Mouse (Mus musculus) lung, adult 2 months (tissue): ENCODE data around the gene Zfp952. TPM values are rescaled to one million over a fixed set of nuclear protein-coding genes. Genes with fewer than 3 reads are reported as not detected.
"Not testable (repeated sequence)": the region's sequence is repeated elsewhere in the genome, so short reads cannot be mapped to it uniquely, and the experiment has no call there.

Source experiments
- DNase-seq: peaks from one replicate; pipeline ENCODE4 v3.0.0; 2022
- H3K4me1 ChIP-seq: fragments of 200-500 bp; 2 replicates; pipeline ENCODE4 v1.6.1; 2011; ENCODE audit warnings: low read length; ENCODE audit not compliant: control insufficient read depth, insufficient read depth
- H3K4me3 ChIP-seq: fragments of 200-500 bp; replicated peaks from 2 replicates; pipeline ENCODE3; 2011; ENCODE audit warnings: low read depth, mild to moderate bottlenecking, control low read depth, low read length; ENCODE audit errors: extremely low read depth
- CTCF ChIP-seq: fragments of 200-500 bp; IDR thresholded peaks from 2 replicates; pipeline ENCODE4 v1.5.1; 2011; ENCODE audit warnings: mild to moderate bottlenecking, low read length, control low read depth; ENCODE audit not compliant: insufficient read depth
- POLR2A ChIP-seq: fragments of 200-500 bp; IDR thresholded peaks from 2 replicates; pipeline ENCODE4 v1.6.1; 2011; ENCODE audit warnings: low read depth, mild to moderate bottlenecking, control low read depth, low read length, borderline replicate concordance; ENCODE audit errors: extremely low read depth
- WGBS: fragments of 180-500 bp; shearing (Covaris S2); methylation state at CpG from one replicate; pipeline ENCODE4 v1.1.7; 2018; 5-methylcytosine and 5-hydroxymethylcytosine counted together
- polyA plus RNA-seq: library from polyadenylated mRNA; depleted of rRNA; stranded (reverse); fragments of >200 nt; gene quantifications from 2 replicates; pipeline ENCODE4 v1.2.3, GENCODE M21; 2012; rRNA removed

The Zfp952 gene
- polyA plus RNA-seq, 1 experiment = 4.3 TPM

- TF ChIP-seq CTCF (no peak), POLR2A (peak; percentile 67; the same call in 1 of the 2 replicates)
- Histone ChIP-seq H3K4me3 (peak within 1 kb of the TSS; percentile 76), H3K4me1 (peaks cover 6% of the 10 kb centered on the region)
- under 1% methylated on average over 33 of the region's 33 CpGs for WGBS
- peak; percentile 90 for DNase-seq
These were observed 27.2 kb upstream of the Zfp952 start, which contains the start of gene Zfp472 for GRCm38 (mm10) chr17:32965623-32966290. Gene Zfp472 (plus strand): TSS chr17:32965814.

- Histone ChIP-seq H3K4me1 (no peaks in the 10 kb centered on the region), H3K4me3 (no peak overlapping the region)
- 73% methylated on average over 4 of the region's 4 CpGs for WGBS
- DNase-seq = no peak
- TF ChIP-seq CTCF (no peak), POLR2A (no peak)
These were observed 11.6 kb upstream of the Zfp952 start for GRCm38 (mm10) chr17:32981361-32981760.

DNA sequence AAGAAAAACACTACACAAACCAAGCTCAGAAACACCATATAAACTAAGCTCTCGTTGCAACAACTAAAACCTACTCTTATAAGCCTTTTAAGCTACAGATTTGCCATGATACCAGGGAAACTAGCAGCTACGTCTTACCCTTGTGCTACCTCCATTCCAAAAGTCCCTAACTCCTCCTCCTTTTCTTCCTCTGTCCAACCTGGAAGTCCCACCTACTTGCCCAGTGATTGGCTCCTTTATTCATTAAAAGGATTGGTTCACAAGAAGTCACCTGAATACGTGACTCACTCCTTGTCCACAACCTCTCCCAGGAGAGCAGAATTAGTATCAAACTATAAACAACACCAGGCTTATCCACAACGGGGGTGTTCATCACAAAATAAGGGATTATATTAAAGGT lies 6.6 kb upstream of the Zfp952 start:
- WGBS = 77% methylated on average over 4 of the region's 4 CpGs
- Histone ChIP-seq H3K4me1 (no peaks in the 10 kb centered on the region), H3K4me3 (no peak overlapping the region)
- no peak for TF ChIP-seq POLR2A
- TF ChIP-seq CTCF = no peak
- no peak for DNase-seq

DNA sequence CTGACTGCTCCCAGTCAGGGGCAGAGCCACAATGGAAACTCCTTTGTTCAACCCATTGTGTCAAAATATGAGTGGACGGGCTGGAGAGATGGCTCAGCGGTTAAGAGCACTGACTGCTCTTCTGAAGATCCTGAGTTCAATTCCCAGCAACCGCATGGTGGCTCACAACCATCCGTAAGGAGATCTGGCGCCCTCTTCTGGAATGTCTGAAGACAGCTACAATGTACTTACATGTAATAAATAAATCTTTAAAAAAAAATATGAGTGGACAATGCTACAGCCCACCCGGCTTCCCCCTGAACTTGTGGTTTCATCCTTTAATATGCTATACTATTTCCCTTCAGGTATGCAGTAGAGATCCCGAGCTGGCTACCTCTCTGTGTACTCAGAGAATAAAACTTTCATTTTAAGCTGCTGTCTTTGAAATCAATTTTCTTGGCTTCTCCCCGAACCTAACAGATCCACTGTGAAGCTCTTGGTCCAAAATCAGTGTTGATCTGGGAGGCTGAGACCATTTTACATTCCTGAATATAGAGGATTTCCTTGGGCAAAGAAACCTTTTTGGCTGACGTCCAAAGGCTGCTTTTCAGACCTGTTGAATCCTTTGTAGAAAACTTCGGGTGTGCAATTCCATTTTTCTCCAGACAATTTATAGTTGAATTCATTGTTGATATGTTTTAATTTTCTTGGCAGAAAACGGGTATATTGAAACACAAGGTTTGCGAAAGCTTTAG lies 797 bp upstream of the Zfp952 start:
- peak; percentile 11 for DNase-seq
- Histone ChIP-seq H3K4me1 (no peaks in the 10 kb centered on the region; the same call in 1 of the 2 replicates), H3K4me3 (no peak overlapping the region)
- TF ChIP-seq POLR2A (no peak), CTCF (no peak)
- WGBS = 59% methylated on average over 12 of the region's 12 CpGs

DNA sequence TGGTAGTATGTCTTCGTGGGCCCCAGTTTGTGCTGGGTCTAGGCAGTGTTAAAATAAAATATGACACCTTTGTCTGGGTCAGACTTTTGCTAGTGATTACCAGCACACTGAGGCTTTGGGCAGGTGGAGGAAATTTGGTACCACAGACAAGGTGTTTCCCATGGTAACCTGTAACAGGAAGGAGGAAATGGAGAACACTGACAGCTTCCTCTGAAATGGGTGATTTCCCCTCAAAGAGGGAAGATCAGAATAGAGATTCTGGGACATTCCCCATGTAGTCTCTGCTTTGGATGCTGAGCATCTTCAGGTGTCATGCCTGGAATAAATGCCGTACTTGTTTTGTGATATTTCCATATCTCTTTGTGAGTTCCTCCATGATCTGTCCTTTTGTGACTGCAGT lies 5.6 kb downstream of the Zfp952 start:
- Histone ChIP-seq H3K4me1 (no peaks in the 10 kb centered on the region; the same call in 1 of the 2 replicates), H3K4me3 (no peak overlapping the region)
- WGBS = 94% methylated on average over 2 of the region's 2 CpGs
- DNase-seq = no peak
- TF ChIP-seq CTCF (no peak), POLR2A (no peak)

GRCm38 (mm10) chr17:33008337-33008736 lies 15.4 kb downstream of the Zfp952 start:
- no peak for DNase-seq
- 43% methylated on average over 9 of the region's 9 CpGs for WGBS
- no peak for TF ChIP-seq CTCF
- no peak for TF ChIP-seq POLR2A

DNA sequence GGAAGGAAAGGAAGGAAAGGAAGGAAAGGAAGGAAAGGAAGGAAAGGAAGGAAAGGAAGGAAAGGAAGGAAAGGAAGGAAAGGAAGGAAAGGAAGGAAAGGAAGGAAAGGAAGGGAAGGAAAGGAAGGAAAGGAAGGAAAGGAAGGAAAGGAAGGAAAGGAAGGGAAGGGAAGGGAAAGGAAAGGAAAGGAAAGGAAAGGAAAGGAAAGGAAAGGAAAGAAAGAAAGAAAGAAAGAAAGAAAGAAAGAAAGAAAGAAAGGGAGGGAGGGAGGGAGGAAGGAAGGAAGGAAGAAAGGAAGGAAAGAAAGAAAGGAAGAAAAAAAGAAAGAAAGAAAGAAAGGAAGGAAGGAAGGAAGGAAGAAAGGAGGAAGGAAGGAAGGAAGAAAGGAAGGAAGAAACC lies 27.5 kb downstream of the Zfp952 start:
- DNase-seq, H3K4me3 ChIP-seq: not testable (repeated sequence)

More at GRCm38 (mm10) chr17:33008337-33008736, 15.4 kb downstream of the Zfp952 start:
- Histone ChIP-seq H3K4me3 (no peak overlapping the region), H3K4me1 (no peaks in the 10 kb centered on the region)

GRCm38 (mm10) chr17:33032376-33032775 lies 39.4 kb downstream of the Zfp952 start:
- Histone ChIP-seq H3K4me3 (peak overlapping the region; percentile 92), H3K4me1 (no peaks in the 10 kb centered on the region)
- WGBS = 7% methylated on average over 10 of the region's 10 CpGs
- no peak for TF ChIP-seq POLR2A
- no peak for TF ChIP-seq CTCF
- DNase-seq = no peak

More for the DNA sequence above, 27.5 kb downstream of the Zfp952 start:
- H3K4me1 ChIP-seq = not testable (repeated sequence)

- TF ChIP-seq CTCF (no peak), POLR2A (peak; percentile 52; the same call in 1 of the 2 replicates)
- peak within 1 kb of the TSS; percentile 92 for H3K4me3 ChIP-seq
- H3K4me1 ChIP-seq = no peaks in the 10 kb centered on the region
- 2% methylated on average over 27 of the region's 27 CpGs for WGBS
- DNase-seq = peak; percentile 72
These were observed 40.3 kb downstream of the Zfp952 start, which contains the start of gene Zfp763 for GRCm38 (mm10) chr17:33032900-33033891. Gene Zfp763 (minus strand): TSS chr17:33033402.

Other genes with a start within 250 kb of the Zfp952 start
- 8.2 and 13.8 TPM in 2 replicates for gene Zfp871, start 204.8 kb upstream of the Zfp952 start, polyA plus RNA-seq
- gene Zfp811, start 183.2 kb upstream of the Zfp952 start, polyA plus RNA-seq = 0.06 TPM in 1 of 2 replicates, not detected in the other
- gene Zfp799, start 162.9 kb upstream of the Zfp952 start, polyA plus RNA-seq = 2.4 and 5.8 TPM in 2 replicates
- gene Zfp870, start 101.5 kb upstream of the Zfp952 start, polyA plus RNA-seq = 0.88 and 1.7 TPM in 2 replicates
- 0.26 and 0.57 TPM in 2 replicates for gene Cyp4f14, start 75.8 kb upstream of the Zfp952 start, polyA plus RNA-seq
- gene Cyp4f13, start 45.7 kb upstream of the Zfp952 start, polyA plus RNA-seq = 40.4 and 51.4 TPM in 2 replicates
- 0.61 and 0.85 TPM in 2 replicates for gene Zfp472, start 27.3 kb upstream of the Zfp952 start, polyA plus RNA-seq
- 0.76 and 1.1 TPM in 2 replicates for gene Zfp763, start 40.3 kb downstream of the Zfp952 start, polyA plus RNA-seq
- not detected in 2 replicates for gene 4921501E09Rik, start 74.9 kb downstream of the Zfp952 start, polyA plus RNA-seq
- 1.2 and 2.2 TPM in 2 replicates for gene Zfp563, start 96.2 kb downstream of the Zfp952 start, polyA plus RNA-seq
- gene Morc2b, start 146.6 kb downstream of the Zfp952 start, polyA plus RNA-seq = not detected in 2 replicates
- not detected in 2 replicates for gene Olfr55, start 175.3 kb downstream of the Zfp952 start, polyA plus RNA-seq
- gene Olfr239, start 198.2 kb downstream of the Zfp952 start, polyA plus RNA-seq = not detected in 2 replicates
- not detected in 2 replicates for gene Olfr1564, start 228.6 kb downstream of the Zfp952 start, polyA plus RNA-seq